Mouse (Mus musculus): ENCODE measurements around the gene Col27a1. TPM values are rescaled to one million over a fixed set of nuclear protein-coding genes. Genes with fewer than 3 reads are reported as not detected.

The Col27a1 gene
- polyA plus RNA-seq, 2 experiments = 1.2 to 3.8 TPM

DNA sequence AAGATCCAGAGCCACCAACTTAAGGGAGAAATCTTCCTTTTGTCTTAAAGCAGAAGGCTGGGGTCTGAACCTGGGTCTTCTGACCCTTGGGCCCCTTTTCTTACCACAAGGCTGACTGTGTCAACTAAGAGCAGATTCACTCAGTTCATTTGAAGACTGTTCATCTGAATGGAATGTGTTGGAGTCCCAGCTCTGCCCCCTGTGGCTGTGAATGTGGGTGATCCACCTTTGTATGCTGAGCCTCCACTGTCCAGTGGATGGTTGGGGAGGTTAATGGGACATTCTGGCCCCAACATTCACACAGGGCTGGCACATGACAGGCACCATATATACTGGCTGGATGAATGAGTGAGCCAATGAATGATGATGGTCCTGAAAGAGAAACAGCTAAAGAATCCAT lies 34.2 kb downstream of the Col27a1 start:
- ATAC-seq (ENCODE audit: insufficient read depth) (no peak), DNase-seq (ENCODE audit: low read depth in 3 of 3, low spot score in 3 of 3) (no peak)
- Histone ChIP-seq H3K4me3 (ENCODE audit: insufficient read depth in 1 of 2, low read depth in 2 of 2, low read length in 2 of 2) (no peak overlapping the region), H3K27ac (no peak overlapping the region), H3K4me1 (replicated peaks; ENCODE audit: control insufficient read depth in 2 of 2, insufficient read depth in 2 of 2, low read length in 1 of 2) (no peaks in the 10 kb centered on the region), H3K27me3 (ENCODE audit: control insufficient read depth, insufficient read depth, low read length) (no peaks in the 10 kb centered on the region), H3K36me3 (replicated peaks; ENCODE audit: control insufficient read depth, insufficient read depth, low read depth) (no peaks in the 10 kb centered on the region), H3K4me2 (ENCODE audit: low read depth) (no peak overlapping the region), H3K9ac (replicated peaks) (no peak overlapping the region), H3K9me3 (ENCODE audit: control insufficient read depth, low read length) (no peaks in the 10 kb centered on the region)
- TF ChIP-seq EP300 (IDR thresholded peaks at IDR 0.05; ENCODE audit: low read depth) = no peak
- no peak for TF ChIP-seq CTCF (IDR thresholded peaks at IDR 0.05; ENCODE audit: low read depth)

DNA sequence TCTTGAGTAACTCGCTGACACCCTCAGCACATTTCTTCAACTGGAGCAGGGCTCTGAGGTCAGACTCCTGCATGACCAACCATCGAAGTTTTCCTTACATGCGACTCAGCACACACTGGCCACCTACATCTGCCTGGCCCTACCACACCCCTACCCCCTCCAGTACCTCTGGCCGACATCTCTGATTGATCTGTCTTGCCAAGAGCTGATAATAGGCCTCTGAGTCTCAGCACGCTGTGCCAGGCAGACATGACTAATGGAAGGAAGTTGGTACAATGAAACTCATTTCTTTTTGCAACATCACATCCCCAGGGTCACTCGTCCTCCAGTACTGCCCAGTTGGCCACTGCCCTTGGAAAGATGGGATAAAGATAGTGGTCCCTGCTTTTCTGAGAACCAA lies 35.1 kb downstream of the Col27a1 start:
- Histone ChIP-seq H3K27ac (no peak overlapping the region), H3K36me3 (replicated peaks; ENCODE audit: control insufficient read depth, insufficient read depth, low read depth) (no peaks in the 10 kb centered on the region), H3K9ac (replicated peaks) (no peak overlapping the region), H3K4me3 (ENCODE audit: insufficient read depth in 1 of 2, low read depth in 2 of 2, low read length in 2 of 2) (no peak overlapping the region), H3K9me3 (ENCODE audit: control insufficient read depth, low read length) (no peaks in the 10 kb centered on the region), H3K4me1 (replicated peaks; ENCODE audit: control insufficient read depth in 2 of 2, insufficient read depth in 2 of 2, low read length in 1 of 2) (no peaks in the 10 kb centered on the region), H3K4me2 (ENCODE audit: low read depth) (no peak overlapping the region), H3K27me3 (ENCODE audit: control insufficient read depth, insufficient read depth, low read length) (no peaks in the 10 kb centered on the region)
- ATAC-seq (ENCODE audit: insufficient read depth) = no peak
- WGBS (ENCODE audit: insufficient replicate concordance) = 43% methylated on average over 6 of the region's 6 CpGs
- TF ChIP-seq EP300 (IDR thresholded peaks at IDR 0.05; ENCODE audit: low read depth) = no peak
- no peak for TF ChIP-seq CTCF (IDR thresholded peaks at IDR 0.05; ENCODE audit: low read depth)
- DNase-seq (ENCODE audit: low read depth in 3 of 3, low spot score in 3 of 3) = no peak

DNA sequence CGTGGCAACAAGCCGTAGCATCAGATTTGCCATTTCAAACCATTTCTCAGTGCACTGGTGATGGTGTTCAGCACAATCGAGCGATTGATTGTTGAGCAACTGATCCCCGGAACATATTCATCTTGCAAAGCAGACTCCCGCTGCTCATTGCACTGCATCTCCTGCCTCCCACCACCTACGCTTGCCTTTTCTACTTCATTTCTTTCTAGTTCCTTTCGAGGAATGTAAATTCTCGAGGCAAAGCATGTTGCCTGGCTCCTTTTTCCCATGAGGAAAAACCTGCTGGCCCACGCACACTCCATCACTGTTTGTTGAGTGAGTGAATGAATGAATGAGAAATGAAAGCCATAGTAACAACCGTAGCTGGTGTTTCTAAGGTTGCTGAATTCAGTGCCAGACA lies 38.0 kb downstream of the Col27a1 start:
- no peak for ATAC-seq (ENCODE audit: insufficient read depth)
- Histone ChIP-seq H3K9me3 (ENCODE audit: control insufficient read depth, low read length) (no peaks in the 10 kb centered on the region), H3K36me3 (replicated peaks; ENCODE audit: control insufficient read depth, insufficient read depth, low read depth) (no peaks in the 10 kb centered on the region), H3K9ac (replicated peaks) (no peak overlapping the region), H3K27me3 (ENCODE audit: control insufficient read depth, insufficient read depth, low read length) (no peaks in the 10 kb centered on the region), H3K4me2 (ENCODE audit: low read depth) (no peak overlapping the region), H3K4me1 (replicated peaks; ENCODE audit: control insufficient read depth in 2 of 2, insufficient read depth in 2 of 2, low read length in 1 of 2) (no peaks in the 10 kb centered on the region), H3K27ac (no peak overlapping the region), H3K4me3 (ENCODE audit: insufficient read depth in 1 of 2, low read depth in 2 of 2, low read length in 2 of 2) (no peak overlapping the region)
- no peak for TF ChIP-seq CTCF (IDR thresholded peaks at IDR 0.05; ENCODE audit: low read depth)
- TF ChIP-seq EP300 (IDR thresholded peaks at IDR 0.05; ENCODE audit: low read depth) = no peak
- 72% methylated on average over 11 of the region's 11 CpGs for WGBS (ENCODE audit: insufficient replicate concordance)
- no peak for DNase-seq (ENCODE audit: low read depth in 3 of 3, low spot score in 3 of 3)

DNA sequence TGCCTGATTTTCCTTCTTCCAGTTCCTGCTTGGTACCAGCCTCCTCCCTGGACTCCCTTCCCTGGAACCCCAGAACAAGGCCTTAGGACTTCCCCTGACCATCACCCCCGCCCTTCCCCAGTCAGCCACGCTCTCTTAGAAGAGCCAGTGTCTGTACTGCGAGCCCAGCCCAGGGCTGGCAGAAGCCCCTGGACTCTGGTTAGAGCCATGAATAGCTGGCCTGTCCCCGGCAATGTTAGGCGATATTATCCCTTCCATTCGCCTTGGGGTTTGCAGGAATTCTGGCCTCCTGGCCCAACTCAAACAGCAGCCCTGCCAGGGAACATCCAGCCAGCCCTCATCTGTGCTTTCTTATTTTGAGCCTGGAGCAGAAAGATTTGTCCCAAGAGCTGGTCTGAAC lies 39.9 kb downstream of the Col27a1 start:
- Histone ChIP-seq H3K9me3 (ENCODE audit: control insufficient read depth, low read length) (no peaks in the 10 kb centered on the region), H3K4me1 (replicated peaks; ENCODE audit: control insufficient read depth in 2 of 2, insufficient read depth in 2 of 2, low read length in 1 of 2) (no peaks in the 10 kb centered on the region), H3K9ac (replicated peaks) (no peak overlapping the region), H3K4me2 (ENCODE audit: low read depth) (no peak overlapping the region), H3K27ac (no peak overlapping the region), H3K27me3 (ENCODE audit: control insufficient read depth, insufficient read depth, low read length) (no peaks in the 10 kb centered on the region), H3K36me3 (replicated peaks; ENCODE audit: control insufficient read depth, insufficient read depth, low read depth) (no peaks in the 10 kb centered on the region), H3K4me3 (ENCODE audit: insufficient read depth in 1 of 2, low read depth in 2 of 2, low read length in 2 of 2) (no peak overlapping the region)
- TF ChIP-seq CTCF (IDR thresholded peaks at IDR 0.05; ENCODE audit: low read depth) (no peak), EP300 (IDR thresholded peaks at IDR 0.05; ENCODE audit: low read depth) (no peak)
- 59% methylated on average over 6 of the region's 6 CpGs for WGBS (ENCODE audit: insufficient replicate concordance)
- DNase-seq (ENCODE audit: low read depth in 3 of 3, low spot score in 3 of 3) = no peak
- no peak for ATAC-seq (ENCODE audit: insufficient read depth)

DNA sequence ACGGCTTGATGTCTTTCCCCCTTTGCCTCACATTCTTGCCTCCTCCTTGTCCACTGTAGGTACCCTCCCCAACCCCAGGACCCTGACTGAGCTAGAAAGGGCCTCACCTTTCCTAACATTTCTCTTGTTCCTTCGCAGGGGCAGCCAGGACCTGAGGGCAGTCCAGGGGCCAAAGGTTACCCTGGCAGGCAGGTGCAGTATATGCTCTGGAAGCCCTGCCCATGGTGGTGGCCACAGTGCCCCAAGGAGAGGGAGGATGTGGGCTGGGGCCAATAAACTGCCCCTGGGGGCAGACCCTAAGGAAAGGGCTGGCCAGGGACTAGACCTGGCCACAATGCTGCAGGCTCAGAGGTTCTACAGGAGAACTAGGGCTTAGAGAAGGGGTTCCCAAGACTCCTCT lies 40.3 kb downstream of the Col27a1 start:
- Histone ChIP-seq H3K36me3 (replicated peaks; ENCODE audit: control insufficient read depth, insufficient read depth, low read depth) (no peaks in the 10 kb centered on the region), H3K4me1 (replicated peaks; ENCODE audit: control insufficient read depth in 2 of 2, insufficient read depth in 2 of 2, low read length in 1 of 2) (no peaks in the 10 kb centered on the region), H3K4me3 (ENCODE audit: insufficient read depth in 1 of 2, low read depth in 2 of 2, low read length in 2 of 2) (no peak overlapping the region), H3K9me3 (ENCODE audit: control insufficient read depth, low read length) (no peaks in the 10 kb centered on the region), H3K4me2 (ENCODE audit: low read depth) (no peak overlapping the region), H3K27me3 (ENCODE audit: control insufficient read depth, insufficient read depth, low read length) (no peaks in the 10 kb centered on the region), H3K9ac (replicated peaks) (no peak overlapping the region), H3K27ac (no peak overlapping the region)
- ATAC-seq (ENCODE audit: insufficient read depth) (no peak), DNase-seq (ENCODE audit: low read depth in 3 of 3, low spot score in 3 of 3) (no peak)
- 38% methylated on average over 2 of the region's 2 CpGs for whole genome bisulfite sequencing (ENCODE audit: insufficient replicate concordance)
- TF ChIP-seq CTCF (IDR thresholded peaks at IDR 0.05; ENCODE audit: low read depth) (no peak), EP300 (IDR thresholded peaks at IDR 0.05; ENCODE audit: low read depth) (no peak)

DNA sequence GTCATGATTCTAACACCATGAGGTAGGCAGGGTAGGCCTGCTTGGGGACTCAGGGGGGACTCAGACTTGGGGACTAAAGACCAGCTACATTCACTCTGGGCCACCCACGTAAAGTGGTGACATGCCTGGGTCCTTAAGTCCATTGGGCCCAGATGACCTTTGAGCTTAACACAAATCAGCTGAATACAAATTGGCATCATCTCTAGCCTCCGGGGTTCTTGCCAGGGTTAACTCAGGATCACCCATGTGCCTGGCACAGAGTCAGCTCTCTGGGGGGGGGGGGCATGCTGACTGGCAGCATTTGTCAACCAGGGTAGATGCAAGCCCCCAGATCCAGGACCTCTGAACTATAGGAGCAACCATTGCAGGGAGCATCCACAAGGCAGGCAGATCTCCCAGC lies 42.6 kb downstream of the Col27a1 start:
- no peak for ATAC-seq (ENCODE audit: insufficient read depth)
- Histone ChIP-seq H3K27me3 (ENCODE audit: control insufficient read depth, insufficient read depth, low read length) (no peaks in the 10 kb centered on the region), H3K4me3 (ENCODE audit: insufficient read depth in 1 of 2, low read depth in 2 of 2, low read length in 2 of 2) (no peak overlapping the region), H3K9ac (replicated peaks) (no peak overlapping the region), H3K4me1 (replicated peaks; ENCODE audit: control insufficient read depth in 2 of 2, insufficient read depth in 2 of 2, low read length in 1 of 2) (no peaks in the 10 kb centered on the region), H3K36me3 (replicated peaks; ENCODE audit: control insufficient read depth, insufficient read depth, low read depth) (no peaks in the 10 kb centered on the region), H3K9me3 (ENCODE audit: control insufficient read depth, low read length) (no peaks in the 10 kb centered on the region), H3K27ac (no peak overlapping the region), H3K4me2 (ENCODE audit: low read depth) (no peak overlapping the region)
- TF ChIP-seq EP300 (IDR thresholded peaks at IDR 0.05; ENCODE audit: low read depth) (no peak), CTCF (IDR thresholded peaks at IDR 0.05; ENCODE audit: low read depth) (no peak)
- no peak for DNase-seq (ENCODE audit: low read depth in 3 of 3, low spot score in 3 of 3)
- 55% methylated on average over 2 of the region's 2 CpGs for WGBS (ENCODE audit: insufficient replicate concordance)

All from liver, embryonic 14.5 days (tissue).